Mouse (Mus musculus) right cerebral cortex, postnatal 36 days (tissue): ENCODE data around the gene Tmem120a.

Source experiments
- DNase-seq, 2 experiments: peaks; one replicate each; pipeline ENCODE4 v3.0.0; 2022; ENCODE audit warnings: low spot score in 2 of 2, mixed read lengths in 1 of 2

Tmem120a gene

DNA sequence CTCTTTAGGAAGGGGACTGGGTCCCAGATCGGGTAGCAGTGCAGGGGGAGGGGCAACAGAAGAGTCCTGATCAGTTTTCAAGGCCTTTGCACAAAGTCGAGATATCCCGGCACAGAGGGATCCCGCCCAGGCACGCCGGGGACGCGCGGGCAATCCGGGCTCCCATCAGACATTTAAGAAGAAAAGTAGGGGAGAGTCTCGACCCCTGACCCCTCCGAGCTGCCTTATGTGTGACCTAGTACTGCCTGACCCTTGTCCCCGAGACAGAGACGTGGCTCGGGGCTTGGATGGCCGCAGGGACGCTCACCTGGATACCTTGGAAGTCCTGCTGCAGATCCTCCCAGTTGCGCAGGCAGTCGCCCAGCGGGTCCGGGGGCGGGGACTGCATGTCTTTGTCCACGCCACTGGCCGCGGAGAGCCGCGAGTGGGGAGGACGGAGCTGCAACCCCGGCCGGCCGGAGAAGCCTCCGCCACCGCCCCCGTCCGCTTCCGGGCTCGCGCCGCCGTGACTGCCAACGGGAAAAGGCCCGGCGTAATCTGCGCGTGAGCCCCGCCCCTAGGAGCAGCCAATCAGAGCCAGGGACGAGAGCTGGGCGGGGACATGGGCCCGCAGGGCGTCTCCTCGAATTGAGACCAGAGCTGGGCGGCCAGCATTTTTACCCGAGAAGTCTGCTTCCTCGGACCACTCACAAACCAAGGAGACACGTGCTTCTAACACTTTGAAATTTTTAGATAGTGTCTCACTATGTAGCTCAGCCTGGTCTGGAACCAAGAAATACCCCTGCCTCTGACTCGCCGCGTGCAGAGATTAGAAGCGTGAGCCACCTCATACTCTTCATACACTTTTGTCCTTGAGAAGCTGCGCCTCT lies at the start of gene Tmem120a:
Tmem120a (minus strand) TSS at position 708 of the 869 bp plus-strand sequence.
- peak; percentile 90 to 92 for DNase-seq

DNA sequence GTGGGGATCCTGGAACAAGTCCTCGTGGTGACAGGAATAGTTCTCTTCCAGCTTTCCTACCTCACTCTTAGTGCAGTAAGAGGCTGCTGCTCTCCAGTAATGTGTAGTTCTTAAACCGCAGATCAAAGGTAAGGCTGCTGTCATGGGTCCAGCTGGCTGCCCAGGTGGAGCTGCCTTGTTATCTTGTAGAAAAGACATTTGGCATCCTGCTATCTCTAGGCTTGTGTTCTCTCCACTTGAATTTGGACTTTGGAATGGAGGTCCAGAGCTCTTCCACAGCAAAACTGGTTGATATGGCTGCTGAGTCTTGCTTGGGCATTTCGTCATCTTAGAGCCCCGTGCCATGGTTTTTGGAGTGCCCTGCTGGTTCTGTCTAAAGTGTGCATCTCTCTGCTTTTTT lies 38.7 kb upstream of the Tmem120a start:
- DNase-seq, result no peak

- DNase-seq, result no peak
Measured at GRCm38 (mm10) chr5:135780331-135780730, 36.1 kb upstream of the Tmem120a start.

DNA sequence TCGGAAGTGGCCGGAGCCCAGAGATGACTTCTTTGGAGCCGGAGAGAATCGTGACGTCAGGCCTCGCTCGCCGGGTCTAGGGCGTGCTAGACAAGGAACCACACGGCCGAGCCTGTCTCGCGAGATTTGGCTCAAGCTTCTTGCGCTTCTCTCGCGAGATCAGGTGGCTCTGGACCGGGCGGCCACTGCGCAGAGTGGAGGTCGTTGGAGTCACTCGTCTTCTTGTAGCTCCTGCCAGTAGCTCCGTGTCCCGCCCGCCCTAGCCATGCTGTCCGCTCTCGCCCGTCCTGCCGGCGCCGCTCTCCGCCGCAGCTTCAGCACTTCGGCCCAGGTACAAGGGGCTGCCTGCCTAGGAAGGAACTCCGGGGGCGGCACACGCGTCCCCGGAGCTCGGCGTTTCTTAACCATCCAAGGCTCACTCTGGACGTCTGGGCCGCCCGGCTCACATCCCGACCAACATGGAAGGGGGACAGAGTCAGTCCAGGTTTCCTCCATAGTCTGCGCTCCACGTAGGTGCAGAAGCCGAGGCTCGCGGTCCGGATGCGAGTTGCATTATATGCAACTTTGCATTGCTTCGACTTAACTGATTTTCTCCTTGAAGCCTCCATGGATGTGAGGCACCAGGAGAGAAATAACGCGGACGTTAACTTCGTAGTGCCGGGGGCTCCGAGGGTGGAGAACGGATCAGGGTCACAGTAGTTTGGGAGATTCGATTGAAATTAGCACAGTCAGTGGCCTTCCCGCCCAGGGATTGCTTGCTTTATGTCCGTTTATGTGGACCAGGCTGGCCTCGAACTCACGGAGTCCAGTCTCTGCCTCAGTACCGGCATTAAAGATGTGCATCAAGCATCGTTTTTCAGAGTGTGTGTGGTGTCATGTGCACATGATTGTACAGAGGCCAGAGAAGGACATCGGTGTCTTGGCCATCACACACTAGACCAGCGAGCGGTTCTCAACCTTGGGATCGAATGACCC lies 34.5 kb upstream of the Tmem120a start, which contains the start of gene Mdh2:
Mdh2 (plus strand) TSS at position 10 of the 975 bp plus-strand sequence.
- DNase-seq, result peak; percentile 99 to 100

GRCm38 (mm10) chr5:135777796-135778470 lies 33.7 kb upstream of the Tmem120a start, which contains the start of gene Styxl1:
Styxl1 (minus strand) TSS chr5:135778385.
- peak in 1 of 2 experiments; percentile 16 for DNase-seq

DNA sequence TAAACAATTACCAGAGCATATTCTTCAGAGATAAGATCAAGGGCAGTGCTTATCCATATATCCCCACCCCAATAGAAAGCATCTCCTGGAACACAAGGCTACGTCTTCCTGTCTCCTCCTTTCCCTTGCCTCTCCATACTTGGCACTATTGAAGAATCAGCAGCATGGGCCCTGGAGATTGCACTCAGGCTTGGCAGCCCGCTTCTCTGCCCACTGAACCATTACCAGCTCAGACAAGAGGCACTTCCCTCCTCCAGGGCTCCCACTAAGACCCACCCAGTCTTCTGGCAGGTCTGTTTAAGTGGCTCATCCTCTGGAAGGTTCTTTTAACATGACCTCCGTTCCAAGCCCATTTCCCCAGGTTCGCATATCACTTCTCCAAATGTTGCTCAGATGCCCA lies 32.3 kb upstream of the Tmem120a start:
- no peak for DNase-seq

GRCm38 (mm10) chr5:135772519-135772918 lies 28.3 kb upstream of the Tmem120a start:
- no peak for DNase-seq

- DNase-seq, result no peak
Measured at GRCm38 (mm10) chr5:135764971-135765370, 20.7 kb upstream of the Tmem120a start.

DNA sequence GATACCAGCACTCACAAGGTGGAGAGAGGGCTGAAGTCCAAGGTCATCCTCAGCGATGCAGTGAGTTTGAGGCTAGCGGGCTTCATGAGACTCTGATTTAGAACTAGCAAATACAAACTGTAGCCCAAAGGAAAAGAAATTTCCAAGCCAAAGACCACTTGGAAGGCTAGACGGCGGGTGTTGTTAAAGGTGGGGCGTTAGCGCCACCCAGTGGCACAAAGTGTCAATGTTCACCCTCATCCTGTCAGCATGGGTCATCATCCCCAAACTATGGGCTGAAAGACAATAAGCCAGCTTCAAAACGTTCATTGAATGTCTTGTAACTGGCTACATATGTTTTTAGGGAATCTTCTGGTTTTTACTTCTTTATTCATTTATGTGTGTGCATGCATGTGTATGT lies 19.3 kb upstream of the Tmem120a start:
- peak in 1 of 2 experiments; percentile 48 for DNase-seq

GRCm38 (mm10) chr5:135761881-135762280 lies 17.6 kb upstream of the Tmem120a start:
- no peak for DNase-seq

DNA sequence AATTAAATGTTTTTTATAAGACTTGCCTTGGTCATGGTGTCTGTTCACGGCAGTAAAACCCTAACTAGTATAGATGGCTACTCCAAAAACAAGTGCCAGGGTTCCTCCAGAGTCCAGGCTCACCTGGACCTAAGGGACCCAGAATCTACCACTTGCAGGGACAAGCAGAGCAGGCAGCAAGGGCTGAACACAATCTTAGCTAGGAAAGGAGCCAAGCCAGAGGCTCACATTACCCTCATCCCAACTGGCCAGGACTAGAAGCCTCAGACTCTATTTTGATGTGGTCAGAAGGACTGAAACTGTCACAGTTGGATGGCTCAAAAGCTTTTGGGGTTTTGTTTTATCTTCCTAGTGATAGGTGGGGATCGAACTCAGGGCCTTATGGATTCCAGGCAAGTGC lies 7.3 kb upstream of the Tmem120a start:
- no peak for DNase-seq

GRCm38 (mm10) chr5:135751041-135751440 lies 6.8 kb upstream of the Tmem120a start:
- DNase-seq, result no peak

- no peak for DNase-seq
Measured at GRCm38 (mm10) chr5:135744742-135745141, 494 bp upstream of the Tmem120a start.

GRCm38 (mm10) chr5:135742941-135743740 lies 1.1 kb downstream of the Tmem120a start:
- no peak for DNase-seq

DNA sequence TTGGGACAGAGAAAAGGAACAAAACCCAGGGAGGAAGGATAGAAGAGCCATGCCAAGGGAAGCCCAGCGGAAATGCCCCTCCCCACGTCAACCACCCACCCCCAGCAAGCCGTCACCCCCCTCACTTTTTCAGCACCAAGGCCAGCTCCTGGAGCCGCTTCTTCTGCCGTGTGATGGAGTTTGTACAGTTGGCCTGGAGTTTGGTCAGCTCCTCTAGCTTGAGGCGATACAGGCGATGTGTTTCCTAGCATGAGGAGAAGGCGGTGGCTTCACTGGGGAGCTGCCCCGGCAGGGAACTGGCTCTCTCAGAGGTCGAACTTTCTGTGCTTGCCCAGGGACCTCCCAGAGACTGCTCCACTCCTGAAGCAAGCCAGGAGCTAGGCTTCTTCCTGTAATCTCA lies 2.1 kb downstream of the Tmem120a start:
- no peak for DNase-seq

- DNase-seq, result no peak
Measured at GRCm38 (mm10) chr5:135738266-135738665, 6.0 kb downstream of the Tmem120a start.

DNA sequence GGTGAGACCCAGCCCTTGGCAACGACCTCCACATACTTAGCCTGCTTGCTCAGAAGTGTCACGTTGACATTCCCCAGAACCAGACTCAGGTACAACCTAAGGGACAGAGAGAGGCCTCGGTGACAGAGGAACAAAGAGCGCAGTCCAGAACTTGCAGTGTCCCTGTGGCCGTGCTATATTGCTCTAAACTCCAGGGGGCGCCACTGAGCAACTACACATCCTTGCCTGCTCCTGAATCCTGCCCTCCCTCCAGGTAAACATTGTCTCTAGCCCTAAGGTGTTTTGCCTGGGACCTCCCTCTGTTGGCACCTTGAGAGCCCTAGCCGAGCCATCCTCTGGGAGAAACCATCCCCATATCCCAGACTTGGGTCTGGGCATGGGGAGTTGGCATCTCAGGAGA lies 7.1 kb downstream of the Tmem120a start:
- no peak for DNase-seq

GRCm38 (mm10) chr5:135736544-135736943 lies 7.7 kb downstream of the Tmem120a start:
- no peak for DNase-seq

DNA sequence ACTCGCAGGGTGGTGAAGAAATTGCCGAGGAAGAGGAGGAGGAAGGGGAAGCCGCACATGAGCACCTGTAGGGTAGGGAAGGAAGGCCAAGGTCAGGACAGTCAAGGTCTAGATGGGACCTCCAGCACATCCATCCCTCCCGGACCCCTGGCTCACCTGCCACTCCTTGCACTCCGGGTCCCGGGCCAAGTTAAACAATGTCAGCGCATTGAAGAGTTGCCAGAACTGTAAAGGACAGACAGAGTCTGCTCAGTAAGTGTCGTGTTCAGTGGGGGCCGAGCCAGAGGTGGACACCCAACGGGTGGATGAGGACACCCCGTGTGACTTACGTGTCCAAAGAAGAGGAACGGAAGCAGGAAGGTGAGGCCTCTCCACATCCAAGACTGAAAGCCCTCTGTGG lies 8.5 kb downstream of the Tmem120a start:
- no peak for DNase-seq

GRCm38 (mm10) chr5:135734057-135734680 lies 10.1 kb downstream of the Tmem120a start:
- DNase-seq, result no peak
